Mouse (Mus musculus) spleen, adult 2 months (tissue): ENCODE results near the gene Cd2. TPM values are rescaled to one million over a fixed set of nuclear protein-coding genes. Genes with fewer than 3 reads are reported as not detected.

Experiments used
- DNase-seq, 2 experiments: peaks; one replicate each; pipeline versions ENCODE4 v3.0.0 to v3.0.0-alpha.2; 2012 to 2021; ENCODE audit warnings: low spot score in 2 of 2, low read depth in 1 of 2
- H3K27ac ChIP-seq: fragments of 200-500 bp; 2 replicates; pipeline ENCODE4 v1.5.1; 2012; ENCODE audit warnings: low read length, inconsistent platforms; ENCODE audit not compliant: insufficient read depth
- H3K27me3 ChIP-seq: fragments of 200-500 bp; 2 replicates; pipeline ENCODE4 v1.6.1; 2012; ENCODE audit warnings: mild to moderate bottlenecking, moderate library complexity, low read length, inconsistent platforms; ENCODE audit not compliant: control insufficient read depth, insufficient read depth
- H3K36me3 ChIP-seq: fragments of 200-500 bp; 2 replicates; pipeline ENCODE4 v1.6.1; 2012; ENCODE audit warnings: mild to moderate bottlenecking, low read length, inconsistent platforms; ENCODE audit not compliant: control insufficient read depth, insufficient read depth
- H3K4me1 ChIP-seq: fragments of 200-500 bp; 2 replicates; pipeline ENCODE4 v1.6.1; 2011; ENCODE audit warnings: inconsistent platforms; ENCODE audit not compliant: control insufficient read depth, insufficient read depth, insufficient read length
- H3K4me3 ChIP-seq: fragments of 200-500 bp; 2 replicates; pipeline ENCODE4 v1.5.1; 2011; ENCODE audit warnings: mild to moderate bottlenecking, inconsistent platforms; ENCODE audit not compliant: insufficient read depth, insufficient read length; ENCODE audit errors: extremely low read depth
- CTCF ChIP-seq: fragments of 200-500 bp; IDR thresholded peaks from 2 replicates; pipeline ENCODE4 v1.5.1; 2011; ENCODE audit warnings: mild to moderate bottlenecking, inconsistent platforms; ENCODE audit not compliant: insufficient read depth, insufficient read length, insufficient replicate concordance; ENCODE audit errors: extremely low read depth
- POLR2A ChIP-seq: fragments of 200-500 bp; IDR thresholded peaks from 2 replicates; pipeline ENCODE4 v1.6.1; 2011; ENCODE audit warnings: low read depth, low read length, inconsistent platforms
- WGBS: fragments of 180-500 bp; shearing (Covaris S2); methylation state at CpG from one replicate; pipeline ENCODE4 v1.1.7; 2018; 5-methylcytosine and 5-hydroxymethylcytosine counted together
- polyA plus RNA-seq: library from polyadenylated mRNA; depleted of rRNA; stranded (reverse); fragments of >200 nt; gene quantifications from 2 replicates; pipeline ENCODE4 v1.2.3, GENCODE M21; 2012

The Cd2 gene
- polyA plus RNA-seq, 1 experiment, result 50.2 TPM

GRCm38 (mm10) chr3:101256090-101256489 is 31.6 kb downstream of the Cd2 start:
- no peak for DNase-seq
- TF ChIP-seq CTCF, result no peak
- H3K27ac ChIP-seq, result no peak overlapping the region

GRCm38 (mm10) chr3:101252141-101252540 is 35.6 kb downstream of the Cd2 start:
- TF ChIP-seq POLR2A (no peak), CTCF (no peak)
- Histone ChIP-seq H3K36me3 (no peaks in the 10 kb centered on the region), H3K27me3 (no peaks in the 10 kb centered on the region), H3K4me3 (no peak overlapping the region), H3K4me1 (no peaks in the 10 kb centered on the region), H3K27ac (no peak overlapping the region)
- no peak for DNase-seq
- 74% methylated on average over 8 of the region's 8 CpGs for WGBS

More at GRCm38 (mm10) chr3:101256090-101256489, 31.6 kb downstream of the Cd2 start:
- WGBS, result 92% methylated on average over 8 of the region's 8 CpGs
- H3K36me3 ChIP-seq, result no peaks in the 10 kb centered on the region
- no peaks in the 10 kb centered on the region for H3K4me1 ChIP-seq
- H3K4me3 ChIP-seq, result no peak overlapping the region
- no peaks in the 10 kb centered on the region for H3K27me3 ChIP-seq

- H3K27ac ChIP-seq, result no peak overlapping the region
- no peaks in the 10 kb centered on the region for H3K36me3 ChIP-seq
- H3K4me3 ChIP-seq, result no peak overlapping the region
- DNase-seq, result no peak
- TF ChIP-seq POLR2A (no peak), CTCF (no peak)
- H3K27me3 ChIP-seq, result no peaks in the 10 kb centered on the region
- WGBS, result 78% methylated on average over 6 of the region's 6 CpGs
- no peaks in the 10 kb centered on the region for H3K4me1 ChIP-seq
These were observed 37.9 kb downstream of the Cd2 start for GRCm38 (mm10) chr3:101249846-101250245.

- Histone ChIP-seq H3K4me1 (no peaks in the 10 kb centered on the region), H3K27me3 (no peaks in the 10 kb centered on the region), H3K27ac (no peak overlapping the region), H3K36me3 (no peaks in the 10 kb centered on the region), H3K4me3 (no peak overlapping the region)
- DNase-seq, result no peak
- 59% methylated on average over 3 of the region's 3 CpGs for WGBS
- TF ChIP-seq POLR2A (no peak), CTCF (no peak)
These were observed 42.5 kb downstream of the Cd2 start for GRCm38 (mm10) chr3:101245212-101245611.

GRCm38 (mm10) chr3:101243002-101243401 is 44.7 kb downstream of the Cd2 start:
- no peaks in the 10 kb centered on the region for H3K27me3 ChIP-seq
- peaks cover 5% of the 10 kb centered on the region; the same call in 1 of the 2 replicates for H3K4me1 ChIP-seq
- no peak overlapping the region for H3K4me3 ChIP-seq
- no peaks in the 10 kb centered on the region for H3K36me3 ChIP-seq
- no peak for TF ChIP-seq POLR2A
- TF ChIP-seq CTCF, result no peak
- WGBS, result 91% methylated on average over 2 of the region's 2 CpGs
- H3K27ac ChIP-seq, result no peak overlapping the region
- no peak for DNase-seq

GRCm38 (mm10) chr3:101241866-101242265 is 45.9 kb downstream of the Cd2 start:
- no peak overlapping the region for H3K27ac ChIP-seq
- TF ChIP-seq CTCF (no peak), POLR2A (no peak)
- no peaks in the 10 kb centered on the region for H3K36me3 ChIP-seq
- H3K4me3 ChIP-seq, result no peak overlapping the region
- WGBS, result 88% methylated on average over 3 of the region's 3 CpGs
- no peak for DNase-seq
- peaks cover 7% of the 10 kb centered on the region; the same call in 1 of the 2 replicates for H3K4me1 ChIP-seq
- H3K27me3 ChIP-seq, result no peaks in the 10 kb centered on the region

GRCm38 (mm10) chr3:101240859-101241258 is 46.9 kb downstream of the Cd2 start:
- no peak for TF ChIP-seq CTCF
- no peak for TF ChIP-seq POLR2A
- WGBS, result 90% methylated on average over 9 of the region's 9 CpGs
- no peaks in the 10 kb centered on the region for H3K36me3 ChIP-seq
- no peak overlapping the region for H3K27ac ChIP-seq
- no peak for DNase-seq
- no peak overlapping the region for H3K4me3 ChIP-seq
- H3K27me3 ChIP-seq, result no peaks in the 10 kb centered on the region
- H3K4me1 ChIP-seq, result peaks cover 11% of the 10 kb centered on the region; the same call in 1 of the 2 replicates

- Histone ChIP-seq H3K27me3 (no peaks in the 10 kb centered on the region), H3K4me1 (peaks cover 11% of the 10 kb centered on the region; the same call in 1 of the 2 replicates), H3K36me3 (no peaks in the 10 kb centered on the region), H3K4me3 (no peak overlapping the region), H3K27ac (0 out of 2 replicates have a peak overlapping the region, but pooled peaks have one; percentile 14)
- no peak for DNase-seq
- TF ChIP-seq CTCF (no peak), POLR2A (no peak)
- 77% methylated on average over 4 of the region's 4 CpGs for WGBS
These were observed 48.5 kb downstream of the Cd2 start for GRCm38 (mm10) chr3:101239236-101239635.
